Mouse (Mus musculus) limb, embryonic 14.5 days (tissue): ENCODE measurements around the gene Sncb. TPM values are rescaled to one million over a fixed set of nuclear protein-coding genes. Genes with fewer than 3 reads are reported as not detected.

Experiments used
- ATAC-seq: fragments of 200-750 bp; cut with Nextera tagmentation; 2 replicates; pipeline ENCODE4 v1.8.0; 2017; ENCODE audit warnings: low read depth, moderate number of reproducible peaks, moderate TSS enrichment; ENCODE audit not compliant: low FRiP score
- DNase-seq: peaks from one replicate; pipeline ENCODE4 v3.0.0-alpha.2; 2015; ENCODE audit warnings: low spot score
- H3K27ac ChIP-seq: fragments of 300-500 bp; sonication (generic); replicated peaks from 2 replicates; pipeline ENCODE4 v1.5.1; 2014; ENCODE audit warnings: low read depth, mild to moderate bottlenecking, low read length, moderate library complexity, mixed read lengths
- H3K27me3 ChIP-seq: fragments of 300-500 bp; sonication (generic); 2 replicates; pipeline ENCODE4 v1.6.1; 2014; ENCODE audit warnings: low read length, mixed read lengths; ENCODE audit not compliant: control insufficient read depth, insufficient read depth
- H3K36me3 ChIP-seq: fragments of 300-500 bp; sonication (generic); 2 replicates; pipeline ENCODE4 v1.6.1; 2014; ENCODE audit warnings: mild to moderate bottlenecking, low read length, moderate library complexity, mixed read lengths; ENCODE audit not compliant: control insufficient read depth, insufficient read depth
- H3K4me1 ChIP-seq: fragments of 300-500 bp; sonication (generic); 2 replicates; pipeline ENCODE4 v1.6.1; 2014; ENCODE audit warnings: antibody characterized with exemption, low read length, mixed read lengths; ENCODE audit not compliant: control insufficient read depth, insufficient read depth
- H3K4me2 ChIP-seq: fragments of 300-500 bp; sonication (generic); replicated peaks from 2 replicates; pipeline ENCODE4 v1.6.1; 2014; ENCODE audit warnings: low read depth, mild to moderate bottlenecking, low read length, moderate library complexity; ENCODE audit not compliant: severe bottlenecking
- H3K4me3 ChIP-seq: fragments of 300-500 bp; sonication (generic); replicated peaks from 2 replicates; pipeline ENCODE4 v1.5.1; 2014; ENCODE audit warnings: low read length
- H3K9ac ChIP-seq: fragments of 300-500 bp; sonication (generic); 2 replicates; pipeline ENCODE4 v1.6.1; 2014; ENCODE audit warnings: mild to moderate bottlenecking, low read depth, low read length, moderate library complexity; ENCODE audit not compliant: severe bottlenecking
- H3K9me3 ChIP-seq: fragments of 300-500 bp; sonication (generic); 2 replicates; pipeline ENCODE4 v1.6.1; 2016; ENCODE audit warnings: low read length; ENCODE audit not compliant: control insufficient read depth
- POLR2A ChIP-seq: fragments of 200-500 bp; IDR thresholded peaks from 2 replicates; pipeline ENCODE4 v1.8.0; 2012; ENCODE audit warnings: inconsistent platforms, mild to moderate bottlenecking, moderate library complexity, borderline replicate concordance; ENCODE audit not compliant: insufficient read depth, insufficient read length; ENCODE audit errors: extremely low read depth
- WGBS: fragments of 180-500 bp; shearing (Covaris S2); extraction: QIAGEN DNeasy Blood & Tissue Kit; methylation state at CpG from one replicate; pipeline ENCODE4 v1.1.7; 2014; 5-methylcytosine and 5-hydroxymethylcytosine counted together
- polyA plus RNA-seq, 2 experiments: library from polyadenylated mRNA; depleted of rRNA in 1 of 2; stranded (reverse) in 1 of 2; unstranded in 1 of 2; fragments of >200 nt; fragmentation: Nextera tagmentation in 1 of 2; extraction: Ambion mirVana in 1 of 2; gene quantifications; 2 replicates each; pipeline versions ENCODE4 v1.2.1 to v1.2.3; 2012 to 2014

The Sncb gene
- polyA plus RNA-seq, 2 experiments = 0.30 to 0.40 TPM

GRCm38 (mm10) chr13:54726131-54726530 lies 40.3 kb downstream of the Sncb start:
- DNase-seq = no peak
- Histone ChIP-seq H3K9me3 (no peaks in the 10 kb centered on the region), H3K9ac (no peak overlapping the region), H3K36me3 (no peaks in the 10 kb centered on the region), H3K27ac (no peak overlapping the region), H3K4me2 (no peak overlapping the region), H3K4me3 (no peak overlapping the region), H3K27me3 (no peaks in the 10 kb centered on the region), H3K4me1 (no peaks in the 10 kb centered on the region)
- WGBS = 48% methylated on average over 11 of the region's 11 CpGs
- TF ChIP-seq POLR2A = no peak
- ATAC-seq = no peak

- Histone ChIP-seq H3K9ac (no peak overlapping the region), H3K27me3 (no peaks in the 10 kb centered on the region), H3K4me3 (no peak overlapping the region), H3K27ac (no peak overlapping the region), H3K4me1 (no peaks in the 10 kb centered on the region), H3K4me2 (no peak overlapping the region), H3K36me3 (no peaks in the 10 kb centered on the region), H3K9me3 (no peaks in the 10 kb centered on the region)
- DNase-seq (no peak), ATAC-seq (no peak)
- TF ChIP-seq POLR2A = no peak
- WGBS = 90% methylated on average over 3 of the region's 3 CpGs
Measured at GRCm38 (mm10) chr13:54723143-54723542, 43.3 kb downstream of the Sncb start.

- WGBS = 5% methylated on average over 5 of the region's 5 CpGs
- DNase-seq = no peak
- no peaks in the 10 kb centered on the region for H3K36me3 ChIP-seq
- no peak for TF ChIP-seq POLR2A
- H3K9ac ChIP-seq = no peak overlapping the region
- no peak overlapping the region for H3K27ac ChIP-seq
- no peak overlapping the region for H3K4me2 ChIP-seq
- H3K4me1 ChIP-seq = no peaks in the 10 kb centered on the region
- no peak for ATAC-seq
- H3K4me3 ChIP-seq = no peak overlapping the region
- H3K9me3 ChIP-seq = no peaks in the 10 kb centered on the region
- no peaks in the 10 kb centered on the region for H3K27me3 ChIP-seq
Measured at GRCm38 (mm10) chr13:54716916-54717315, 49.5 kb downstream of the Sncb start.

GRCm38 (mm10) chr13:54714996-54715395 lies 51.4 kb downstream of the Sncb start:
- TF ChIP-seq POLR2A = no peak
- H3K4me1 ChIP-seq = no peaks in the 10 kb centered on the region
- WGBS = 55% methylated on average over 10 of the region's 10 CpGs

GRCm38 (mm10) chr13:54714393-54714792 lies 52.0 kb downstream of the Sncb start:
- TF ChIP-seq POLR2A = no peak
- H3K27ac ChIP-seq = no peak overlapping the region
- H3K36me3 ChIP-seq = no peaks in the 10 kb centered on the region
- H3K9me3 ChIP-seq = no peaks in the 10 kb centered on the region
- DNase-seq (no peak), ATAC-seq (no peak)
- H3K9ac ChIP-seq = no peak overlapping the region
- 43% methylated on average over 4 of the region's 4 CpGs for WGBS
- H3K4me3 ChIP-seq = no peak overlapping the region
- no peaks in the 10 kb centered on the region for H3K4me1 ChIP-seq
- H3K4me2 ChIP-seq = no peak overlapping the region
- no peaks in the 10 kb centered on the region for H3K27me3 ChIP-seq

More at GRCm38 (mm10) chr13:54714996-54715395, 51.4 kb downstream of the Sncb start:
- no peak for DNase-seq
- Histone ChIP-seq H3K36me3 (no peaks in the 10 kb centered on the region), H3K4me3 (no peak overlapping the region), H3K4me2 (no peak overlapping the region), H3K27me3 (no peaks in the 10 kb centered on the region), H3K9me3 (no peaks in the 10 kb centered on the region), H3K27ac (no peak overlapping the region), H3K9ac (no peak overlapping the region)
- no peak for ATAC-seq

- Histone ChIP-seq H3K36me3 (no peaks in the 10 kb centered on the region), H3K4me2 (no peak overlapping the region), H3K4me1 (no peaks in the 10 kb centered on the region), H3K9ac (no peak overlapping the region), H3K27ac (no peak overlapping the region), H3K9me3 (no peaks in the 10 kb centered on the region), H3K4me3 (no peak overlapping the region), H3K27me3 (no peaks in the 10 kb centered on the region)
- ATAC-seq = no peak
- 82% methylated on average over 3 of the region's 3 CpGs for WGBS
- TF ChIP-seq POLR2A = no peak
- DNase-seq = no peak
Measured at GRCm38 (mm10) chr13:54710866-54711265, 55.5 kb downstream of the Sncb start.

Other genes starting within 250 kb of the Sncb start
- gene 4833439L19Rik, start 201.2 kb downstream of the Sncb start, polyA plus RNA-seq (2012; rRNA removed) = 84.6 and 93.8 TPM in 2 replicates
- gene 4833439L19Rik, start 201.2 kb downstream of the Sncb start, polyA plus RNA-seq (2014; fragmentation: Nextera tagmentation; extraction: Ambion mirVana) = 125 and 139 TPM in 2 replicates
- gene Arl10, start 191.6 kb downstream of the Sncb start, polyA plus RNA-seq (2012; rRNA removed) = 33.4 and 36.7 TPM in 2 replicates
- gene Arl10, start 191.6 kb downstream of the Sncb start, polyA plus RNA-seq (2014; fragmentation: Nextera tagmentation; extraction: Ambion mirVana) = 22.1 and 27.4 TPM in 2 replicates
- gene Nop16, start 176.5 kb downstream of the Sncb start, polyA plus RNA-seq (2012; rRNA removed) = 38.6 and 61.9 TPM in 2 replicates
- 53.5 and 53.7 TPM in 2 replicates for gene Nop16, start 176.5 kb downstream of the Sncb start, polyA plus RNA-seq (2014; fragmentation: Nextera tagmentation; extraction: Ambion mirVana)
- gene Higd2a, start 176.4 kb downstream of the Sncb start, polyA plus RNA-seq (2012; rRNA removed) = 116 and 135 TPM in 2 replicates
- gene Higd2a, start 176.4 kb downstream of the Sncb start, polyA plus RNA-seq (2014; fragmentation: Nextera tagmentation; extraction: Ambion mirVana) = 174 and 188 TPM in 2 replicates
- 23.7 and 26.5 TPM in 2 replicates for gene Cltb, start 155.3 kb downstream of the Sncb start, polyA plus RNA-seq (2012; rRNA removed)
- 44.2 and 45.5 TPM in 2 replicates for gene Cltb, start 155.3 kb downstream of the Sncb start, polyA plus RNA-seq (2014; fragmentation: Nextera tagmentation; extraction: Ambion mirVana)
- 50.1 and 55.7 TPM in 2 replicates for gene Faf2, start 144.8 kb downstream of the Sncb start, polyA plus RNA-seq (2012; rRNA removed)
- 99.2 and 105 TPM in 2 replicates for gene Faf2, start 144.8 kb downstream of the Sncb start, polyA plus RNA-seq (2014; fragmentation: Nextera tagmentation; extraction: Ambion mirVana)
- gene Rnf44, start 72.7 kb downstream of the Sncb start, polyA plus RNA-seq (2012; rRNA removed) = 118 and 194 TPM in 2 replicates
- 70.1 and 74.3 TPM in 2 replicates for gene Rnf44, start 72.7 kb downstream of the Sncb start, polyA plus RNA-seq (2014; fragmentation: Nextera tagmentation; extraction: Ambion mirVana)
- gene Cdhr2, start 65.1 kb downstream of the Sncb start, polyA plus RNA-seq (2012; rRNA removed) = 0.06 and 0.08 TPM in 2 replicates
- gene Cdhr2, start 65.1 kb downstream of the Sncb start, polyA plus RNA-seq (2014; fragmentation: Nextera tagmentation; extraction: Ambion mirVana) = 0.06 TPM in 1 of 2 replicates, not detected in the other
- 0.70 and 0.87 TPM in 2 replicates for gene Gprin1, start 16.7 kb downstream of the Sncb start, polyA plus RNA-seq (2012; rRNA removed)
- gene Gprin1, start 16.7 kb downstream of the Sncb start, polyA plus RNA-seq (2014; fragmentation: Nextera tagmentation; extraction: Ambion mirVana) = 0.32 and 0.67 TPM in 2 replicates
- not detected in 2 replicates for gene Eif4e1b, start 17.4 kb upstream of the Sncb start, polyA plus RNA-seq (2012; rRNA removed)
- gene Eif4e1b, start 17.4 kb upstream of the Sncb start, polyA plus RNA-seq (2014; fragmentation: Nextera tagmentation; extraction: Ambion mirVana) = not detected in 2 replicates
- 2.0 and 2.6 TPM in 2 replicates for gene Tspan17, start 22.8 kb upstream of the Sncb start, polyA plus RNA-seq (2012; rRNA removed)
- gene Tspan17, start 22.8 kb upstream of the Sncb start, polyA plus RNA-seq (2014; fragmentation: Nextera tagmentation; extraction: Ambion mirVana) = 4.4 TPM in 2 replicates
- 3.3 and 3.9 TPM in 2 replicates for gene Unc5a, start 182.8 kb upstream of the Sncb start, polyA plus RNA-seq (2012; rRNA removed)
- gene Unc5a, start 182.8 kb upstream of the Sncb start, polyA plus RNA-seq (2014; fragmentation: Nextera tagmentation; extraction: Ambion mirVana) = 1.2 and 2.2 TPM in 2 replicates